Mouse (Mus musculus): Measurements from ENCODE around the gene Nfkbid. TPM values are rescaled to one million over a fixed set of nuclear protein-coding genes. Genes with fewer than 3 reads are reported as not detected.

The Nfkbid gene
- polyA plus RNA-seq (2012; ENCODE audit: low replicate concordance) = 57.5 and 91.8 TPM in 2 replicates

GRCm38 (mm10) chr7:30421175-30421889 is at the start of gene Nfkbid:
Nfkbid (plus strand) TSS chr7:30421732.

GRCm38 (mm10) chr7:30413596-30413995 is 7.9 kb upstream of the Nfkbid start, which contains the start of gene Tyrobp:
Tyrobp (plus strand) TSS chr7:30413760.

GRCm38 (mm10) chr7:30419561-30420499 is 1.7 kb upstream of the Nfkbid start, which contains the start of gene Hcst:
Hcst (minus strand) TSS chr7:30419854.

GRCm38 (mm10) chr7:30444971-30445751 is 23.6 kb downstream of the Nfkbid start, which contains the start of gene Aplp1:
Aplp1 (minus strand) TSS chr7:30445535.

GRCm38 (mm10) chr7:30457629-30458330 is 36.2 kb downstream of the Nfkbid start, which contains the start of the genes Kirrel2 and Nphs1:
Kirrel2 (minus strand) TSS chr7:30457690.
Nphs1 (plus strand) TSS chr7:30458315.

Other genes starting within 250 kb of the Nfkbid start
- gene Cox7a1, start 237.6 kb upstream of the Nfkbid start, polyA plus RNA-seq (2012; ENCODE audit: low replicate concordance) = 1.1 and 1.4 TPM in 2 replicates
- gene Capns1, start 222.9 kb upstream of the Nfkbid start, polyA plus RNA-seq (2012; ENCODE audit: low replicate concordance) = 89.2 and 120 TPM in 2 replicates
- gene Polr2i, start 189.8 kb upstream of the Nfkbid start, polyA plus RNA-seq (2012; ENCODE audit: low replicate concordance) = 34.0 and 41.8 TPM in 2 replicates
- gene Tbcb, start 189.5 kb upstream of the Nfkbid start, polyA plus RNA-seq (2012; ENCODE audit: low replicate concordance) = 19.3 and 21.9 TPM in 2 replicates
- not detected in 2 replicates for gene Ovol3, start 186.0 kb upstream of the Nfkbid start, polyA plus RNA-seq (2012; ENCODE audit: low replicate concordance)
- not detected in 2 replicates for gene Thap8, start 141.6 kb upstream of the Nfkbid start, polyA plus RNA-seq (2012; ENCODE audit: low replicate concordance)
- gene Wdr62, start 141.3 kb upstream of the Nfkbid start, polyA plus RNA-seq (2012; ENCODE audit: low replicate concordance) = 5.0 and 25.2 TPM in 2 replicates
- gene Clip3, start 130.0 kb upstream of the Nfkbid start, polyA plus RNA-seq (2012; ENCODE audit: low replicate concordance) = 2.8 and 14.0 TPM in 2 replicates
- gene Alkbh6, start 113.0 kb upstream of the Nfkbid start, polyA plus RNA-seq (2012; ENCODE audit: low replicate concordance) = 114 and 225 TPM in 2 replicates
- 3.5 and 6.2 TPM in 2 replicates for gene Syne4, start 106.9 kb upstream of the Nfkbid start, polyA plus RNA-seq (2012; ENCODE audit: low replicate concordance)
- 1.2 and 3.5 TPM in 2 replicates for gene E130208F15Rik, start 100.0 kb upstream of the Nfkbid start, polyA plus RNA-seq (2012; ENCODE audit: low replicate concordance)
- gene Sdhaf1, start 97.8 kb upstream of the Nfkbid start, polyA plus RNA-seq (2012; ENCODE audit: low replicate concordance) = 7.3 and 13.8 TPM in 2 replicates
- gene Lrfn3, start 59.0 kb upstream of the Nfkbid start, polyA plus RNA-seq (2012; ENCODE audit: low replicate concordance) = 0.09 and 0.16 TPM in 2 replicates
- gene Tyrobp, start 8.0 kb upstream of the Nfkbid start, polyA plus RNA-seq (2012; ENCODE audit: low replicate concordance) = 103 and 543 TPM in 2 replicates
- gene Hcst, start 1.9 kb upstream of the Nfkbid start, polyA plus RNA-seq (2012; ENCODE audit: low replicate concordance) = 15.4 and 73.3 TPM in 2 replicates
- gene Aplp1, start 23.8 kb downstream of the Nfkbid start, polyA plus RNA-seq (2012; ENCODE audit: low replicate concordance) = 2.4 and 4.5 TPM in 2 replicates
- 0.18 TPM in 1 of 2 replicates, not detected in the other for gene Kirrel2, start 36.0 kb downstream of the Nfkbid start, polyA plus RNA-seq (2012; ENCODE audit: low replicate concordance)
- gene Nphs1, start 36.6 kb downstream of the Nfkbid start, polyA plus RNA-seq (2012; ENCODE audit: low replicate concordance) = not detected in 2 replicates
- not detected in 2 replicates for gene Prodh2, start 71.9 kb downstream of the Nfkbid start, polyA plus RNA-seq (2012; ENCODE audit: low replicate concordance)
- 24.7 and 45.7 TPM in 2 replicates for gene Arhgap33, start 113.3 kb downstream of the Nfkbid start, polyA plus RNA-seq (2012; ENCODE audit: low replicate concordance)
- 6.3 and 7.9 TPM in 2 replicates for gene Hspb6, start 130.4 kb downstream of the Nfkbid start, polyA plus RNA-seq (2012; ENCODE audit: low replicate concordance)
- gene Proser3, start 130.6 kb downstream of the Nfkbid start, polyA plus RNA-seq (2012; ENCODE audit: low replicate concordance) = 15.7 and 16.7 TPM in 2 replicates
- 80.4 and 94.2 TPM in 2 replicates for gene Lin37, start 138.1 kb downstream of the Nfkbid start, polyA plus RNA-seq (2012; ENCODE audit: low replicate concordance)
- 29.9 and 73.5 TPM in 2 replicates for gene U2af1l4, start 141.6 kb downstream of the Nfkbid start, polyA plus RNA-seq (2012; ENCODE audit: low replicate concordance)
- 4.2 and 4.6 TPM in 2 replicates for gene Gm49396, start 141.6 kb downstream of the Nfkbid start, polyA plus RNA-seq (2012; ENCODE audit: low replicate concordance)
- gene Psenen, start 141.9 kb downstream of the Nfkbid start, polyA plus RNA-seq (2012; ENCODE audit: low replicate concordance) = 47.7 and 71.1 TPM in 2 replicates
- gene Igflr1, start 143.7 kb downstream of the Nfkbid start, polyA plus RNA-seq (2012; ENCODE audit: low replicate concordance) = 14.3 and 26.5 TPM in 2 replicates
- 105 and 177 TPM in 2 replicates for gene Kmt2b, start 167.0 kb downstream of the Nfkbid start, polyA plus RNA-seq (2012; ENCODE audit: low replicate concordance)
- gene Zbtb32, start 177.2 kb downstream of the Nfkbid start, polyA plus RNA-seq (2012; ENCODE audit: low replicate concordance) = 30.3 and 64.8 TPM in 2 replicates
- 0.25 and 0.83 TPM in 2 replicates for gene Upk1a, start 191.1 kb downstream of the Nfkbid start, polyA plus RNA-seq (2012; ENCODE audit: low replicate concordance)
- gene Cox6b1, start 204.4 kb downstream of the Nfkbid start, polyA plus RNA-seq (2012; ENCODE audit: low replicate concordance) = 31.5 and 104 TPM in 2 replicates
- not detected in 2 replicates for gene Etv2, start 214.1 kb downstream of the Nfkbid start, polyA plus RNA-seq (2012; ENCODE audit: low replicate concordance)
- gene Rbm42, start 228.6 kb downstream of the Nfkbid start, polyA plus RNA-seq (2012; ENCODE audit: low replicate concordance) = 174 and 373 TPM in 2 replicates
- 4.2 and 16.9 TPM in 2 replicates for gene Haus5, start 243.3 kb downstream of the Nfkbid start, polyA plus RNA-seq (2012; ENCODE audit: low replicate concordance)
- not detected in 2 replicates for gene Pmis2, start 249.9 kb downstream of the Nfkbid start, polyA plus RNA-seq (2012; ENCODE audit: low replicate concordance)

Data from hematopoietic multipotent progenitor cell, adult 10-12 weeks (in vitro differentiated cells).